Mouse (Mus musculus) spleen, adult 2 months (tissue): Measurements from ENCODE around the gene Dph1. TPM values are rescaled to one million over a fixed set of nuclear protein-coding genes. Genes with fewer than 3 reads are reported as not detected.

Experiments used
- DNase-seq, 2 experiments: peaks; one replicate each; pipeline versions ENCODE4 v3.0.0 to v3.0.0-alpha.2; 2012 to 2021; ENCODE audit warnings: low spot score in 2 of 2, low read depth in 1 of 2
- H3K27ac ChIP-seq: fragments of 200-500 bp; 2 replicates; pipeline ENCODE4 v1.5.1; 2012; ENCODE audit warnings: low read length, inconsistent platforms; ENCODE audit not compliant: insufficient read depth
- H3K27me3 ChIP-seq: fragments of 200-500 bp; 2 replicates; pipeline ENCODE4 v1.6.1; 2012; ENCODE audit warnings: mild to moderate bottlenecking, moderate library complexity, low read length, inconsistent platforms; ENCODE audit not compliant: control insufficient read depth, insufficient read depth
- H3K36me3 ChIP-seq: fragments of 200-500 bp; 2 replicates; pipeline ENCODE4 v1.6.1; 2012; ENCODE audit warnings: mild to moderate bottlenecking, low read length, inconsistent platforms; ENCODE audit not compliant: control insufficient read depth, insufficient read depth
- H3K4me1 ChIP-seq: fragments of 200-500 bp; 2 replicates; pipeline ENCODE4 v1.6.1; 2011; ENCODE audit warnings: inconsistent platforms; ENCODE audit not compliant: control insufficient read depth, insufficient read depth, insufficient read length
- H3K4me3 ChIP-seq: fragments of 200-500 bp; 2 replicates; pipeline ENCODE4 v1.5.1; 2011; ENCODE audit warnings: mild to moderate bottlenecking, inconsistent platforms; ENCODE audit not compliant: insufficient read depth, insufficient read length; ENCODE audit errors: extremely low read depth
- CTCF ChIP-seq: fragments of 200-500 bp; IDR thresholded peaks from 2 replicates; pipeline ENCODE4 v1.5.1; 2011; ENCODE audit warnings: mild to moderate bottlenecking, inconsistent platforms; ENCODE audit not compliant: insufficient read depth, insufficient read length, insufficient replicate concordance; ENCODE audit errors: extremely low read depth
- POLR2A ChIP-seq: fragments of 200-500 bp; IDR thresholded peaks from 2 replicates; pipeline ENCODE4 v1.6.1; 2011; ENCODE audit warnings: low read depth, low read length, inconsistent platforms
- WGBS: fragments of 180-500 bp; shearing (Covaris S2); methylation state at CpG from one replicate; pipeline ENCODE4 v1.1.7; 2018; 5-methylcytosine and 5-hydroxymethylcytosine counted together
- polyA plus RNA-seq: library from polyadenylated mRNA; depleted of rRNA; stranded (reverse); fragments of >200 nt; gene quantifications from 2 replicates; pipeline ENCODE4 v1.2.3, GENCODE M21; 2012

Dph1 gene
- polyA plus RNA-seq, 1 experiment = 29.2 TPM

DNA sequence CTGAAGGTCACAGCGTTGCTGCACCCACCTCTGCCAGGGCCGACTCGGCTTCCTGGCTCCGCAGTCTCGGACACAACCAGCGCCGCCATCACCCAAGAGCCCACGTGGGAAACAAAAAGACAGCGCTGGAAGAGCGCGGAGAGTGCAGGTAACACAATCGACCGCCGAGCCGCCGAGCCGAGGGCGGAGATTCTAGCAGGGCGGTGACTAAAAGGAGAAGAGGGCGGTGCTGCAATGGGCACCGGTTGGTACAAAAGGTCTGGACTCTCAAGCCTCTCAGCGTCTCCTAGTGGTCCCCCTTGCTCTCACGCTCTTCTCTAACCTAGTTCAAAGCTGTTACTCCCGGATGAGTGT lies 693 bp downstream of the Dph1 start:
- DNase-seq = peak; percentile 73 to 83
- no peak for TF ChIP-seq CTCF
- TF ChIP-seq POLR2A = peak; percentile 50
- peak overlapping the region; percentile 48; the same call in 1 of the 2 replicates for H3K27ac ChIP-seq

DNA sequence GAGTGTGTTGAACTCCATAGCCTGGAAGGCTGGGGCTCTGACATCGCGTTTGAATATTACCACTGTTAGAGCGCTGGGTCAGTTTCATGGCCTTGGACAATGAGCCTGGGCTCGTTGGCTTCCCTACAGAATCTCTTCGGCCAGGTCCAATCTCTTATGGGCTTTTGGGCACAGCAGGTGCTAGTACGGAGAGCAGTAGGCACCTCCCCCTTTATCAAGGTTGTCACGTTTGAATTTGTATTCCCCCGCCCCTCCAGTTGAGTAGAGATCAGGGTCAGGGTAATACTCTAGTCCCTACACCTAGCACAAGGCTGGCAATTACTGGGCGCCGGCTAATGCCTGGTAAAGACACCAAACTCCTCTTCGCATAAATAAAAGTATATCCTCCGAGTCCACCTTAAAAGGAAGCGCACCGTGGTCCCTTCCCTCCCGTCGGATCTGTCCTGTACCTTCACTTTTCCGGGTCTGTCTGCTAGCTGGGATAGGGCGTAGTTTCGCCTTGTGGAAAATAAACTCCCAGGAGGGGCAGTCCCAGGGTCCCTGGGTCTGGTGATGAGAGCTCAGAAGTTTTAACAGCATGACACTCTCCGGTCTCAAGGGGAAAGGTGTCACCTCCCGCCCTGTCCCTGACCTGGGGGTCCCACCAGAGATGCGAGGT lies 1.2 kb downstream of the Dph1 start:
- Histone ChIP-seq H3K27me3 (peaks cover 10% of the 10 kb centered on the region), H3K36me3 (no peaks in the 10 kb centered on the region), H3K27ac (peak overlapping the region; percentile 48; the same call in 1 of the 2 replicates), H3K4me3 (peak overlapping the region; percentile 96), H3K4me1 (peaks cover 18% of the 10 kb centered on the region)
- 2% methylated on average over 22 of the region's 22 CpGs for WGBS
- no peak for DNase-seq
- TF ChIP-seq CTCF = no peak
- TF ChIP-seq POLR2A = no peak

More for the DNA sequence above, 693 bp downstream of the Dph1 start:
- under 1% methylated on average over 24 of the region's 24 CpGs for WGBS
- Histone ChIP-seq H3K36me3 (no peaks in the 10 kb centered on the region), H3K4me3 (peak overlapping the region; percentile 96), H3K4me1 (peaks cover 18% of the 10 kb centered on the region), H3K27me3 (peaks cover 13% of the 10 kb centered on the region)

DNA sequence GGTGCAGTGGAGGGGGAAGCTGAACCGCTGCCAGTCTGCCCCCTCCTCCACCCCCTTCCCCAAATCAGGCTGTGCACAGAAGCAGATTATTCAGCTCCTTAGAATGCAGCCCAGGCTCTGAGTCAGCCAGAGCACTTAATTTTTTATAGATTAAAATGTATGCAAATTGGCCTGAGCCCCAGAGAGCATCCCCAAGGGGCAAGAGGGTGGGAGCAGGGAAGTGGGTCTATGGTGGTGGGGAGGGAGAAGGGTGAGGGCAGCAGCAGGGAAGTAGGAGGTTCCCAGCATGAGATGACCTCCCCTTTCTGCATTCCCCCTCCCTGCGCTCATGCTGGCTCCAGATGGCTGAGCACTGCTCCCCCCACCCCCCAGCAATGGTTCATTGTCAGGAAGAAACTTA lies 6.1 kb downstream of the Dph1 start:
- no peak overlapping the region for H3K4me3 ChIP-seq
- H3K27me3 ChIP-seq = no peaks in the 10 kb centered on the region
- WGBS = 69% methylated on average over 2 of the region's 2 CpGs
- TF ChIP-seq CTCF = no peak
- TF ChIP-seq POLR2A = no peak
- peaks cover 1% of the 10 kb centered on the region; the same call in 1 of the 2 replicates for H3K36me3 ChIP-seq
- DNase-seq = peak in 1 of 2 experiments; percentile 73
- H3K4me1 ChIP-seq = peaks cover 16% of the 10 kb centered on the region; the same call in 1 of the 2 replicates
- H3K27ac ChIP-seq = no peak overlapping the region

DNA sequence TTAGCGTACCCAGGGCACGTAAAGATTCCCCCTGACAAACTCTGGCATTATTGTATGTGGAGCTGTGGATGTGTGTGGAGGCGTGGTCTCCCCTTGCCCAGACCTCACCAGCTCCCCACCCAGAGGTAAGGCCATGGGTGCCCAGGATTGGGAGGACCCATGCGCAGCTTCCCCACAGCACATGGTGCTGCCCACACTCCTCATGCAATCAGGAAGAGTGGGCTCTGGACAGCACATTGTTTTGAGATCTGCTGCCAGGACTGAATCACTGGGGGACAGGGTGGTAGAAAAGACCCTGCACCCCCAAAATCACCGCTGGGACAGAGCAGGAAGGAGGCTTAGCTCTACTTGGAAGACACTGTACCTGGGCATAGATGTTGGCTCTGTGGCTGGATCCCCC lies 6.5 kb downstream of the Dph1 start:
- peaks cover 1% of the 10 kb centered on the region; the same call in 1 of the 2 replicates for H3K36me3 ChIP-seq
- WGBS = 95% methylated on average over 5 of the region's 5 CpGs

DNA sequence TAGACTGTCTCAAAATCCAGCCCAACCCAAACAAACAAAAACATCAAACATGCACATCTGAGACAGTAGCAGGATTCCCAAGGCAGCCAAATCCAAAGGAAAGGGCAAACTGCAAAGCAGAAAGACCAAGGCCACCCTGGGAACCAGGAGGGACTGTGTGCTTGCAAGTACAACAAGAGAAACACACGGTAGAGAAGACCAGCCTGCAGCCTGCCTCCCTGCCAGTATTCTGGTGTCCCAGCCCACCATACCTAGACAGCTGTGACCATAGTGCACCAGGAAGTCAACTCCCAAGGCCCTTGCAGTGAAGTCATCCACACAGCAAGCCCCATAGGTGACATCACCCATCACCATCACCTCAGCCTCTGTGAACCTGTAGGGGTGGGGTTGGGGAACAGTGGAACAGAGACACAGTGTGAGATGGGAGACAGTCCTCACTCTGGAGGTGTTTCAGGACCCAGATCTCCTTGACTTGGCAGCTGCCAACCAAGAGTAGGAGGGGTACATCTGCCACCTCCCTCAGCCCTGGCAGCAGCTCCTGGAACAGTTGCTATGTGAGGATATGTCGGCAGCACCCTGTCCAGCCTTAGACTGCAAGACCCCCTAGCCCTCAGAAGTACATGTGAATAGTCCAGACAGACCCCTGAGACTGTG lies 7.0 kb downstream of the Dph1 start:
- DNase-seq = no peak
- no peak for TF ChIP-seq POLR2A
- TF ChIP-seq CTCF = no peak
- Histone ChIP-seq H3K27ac (no peak overlapping the region), H3K4me1 (peaks cover 15% of the 10 kb centered on the region; the same call in 1 of the 2 replicates), H3K4me3 (no peak overlapping the region), H3K36me3 (peaks cover 1% of the 10 kb centered on the region; the same call in 1 of the 2 replicates), H3K27me3 (no peaks in the 10 kb centered on the region)
- 93% methylated on average over 2 of the region's 2 CpGs for WGBS

More for the DNA sequence above, 6.5 kb downstream of the Dph1 start:
- H3K27me3 ChIP-seq = no peaks in the 10 kb centered on the region
- H3K4me3 ChIP-seq = no peak overlapping the region
- TF ChIP-seq POLR2A = no peak
- no peak for TF ChIP-seq CTCF
- no peak overlapping the region for H3K27ac ChIP-seq
- DNase-seq = no peak
- H3K4me1 ChIP-seq = peaks cover 15% of the 10 kb centered on the region; the same call in 1 of the 2 replicates

DNA sequence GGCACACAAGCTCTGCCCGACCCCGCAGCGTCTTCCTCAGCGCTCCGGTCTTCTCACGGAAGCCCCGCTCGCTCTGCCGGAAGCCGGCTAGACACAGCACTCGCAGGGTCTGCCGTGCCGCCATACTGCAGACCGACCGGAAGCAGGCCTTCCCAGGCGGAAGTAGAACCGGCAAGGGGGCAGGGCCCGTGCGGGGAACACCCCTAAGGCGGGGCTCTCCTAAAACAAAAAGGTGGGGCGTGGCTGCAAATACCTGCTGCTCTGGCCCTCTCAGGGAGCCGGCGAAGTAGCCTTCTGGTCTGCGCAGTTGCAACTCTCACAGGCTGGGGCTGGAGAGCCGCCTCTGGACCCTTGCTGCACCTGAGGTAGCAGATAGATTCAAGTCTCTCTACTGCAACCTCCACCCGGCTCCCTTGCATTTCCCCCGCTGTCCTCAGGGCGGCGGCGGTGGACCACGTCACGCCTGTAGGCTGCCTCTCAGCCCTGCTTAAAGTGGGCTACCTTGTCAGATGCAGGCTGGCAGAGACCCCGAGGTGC lies 12.3 kb downstream of the Dph1 start, which contains the start of gene Ovca2:
TSS of gene Ovca2 (minus strand) at position 164 of the 537 bp plus-strand sequence.
- H3K27me3 ChIP-seq = no peaks in the 10 kb centered on the region
- under 1% methylated on average over 33 of the region's 33 CpGs for WGBS
- H3K36me3 ChIP-seq = peaks cover 1% of the 10 kb centered on the region; the same call in 1 of the 2 replicates
- peaks cover 7% of the 10 kb centered on the region; the same call in 1 of the 2 replicates for H3K4me1 ChIP-seq
- DNase-seq = peak; percentile 80 to 87
- H3K27ac ChIP-seq = peak within 1 kb of the TSS; percentile 68
- H3K4me3 ChIP-seq = peak within 1 kb of the TSS; percentile 83
- TF ChIP-seq POLR2A (peak; percentile 60), CTCF (peak; percentile 96)
